14 mouse cellular contexts compared by ENCODE assay signal in genomic region chr7:84466479-84466878, GRCm38 (mm10). TPM values are rescaled to one million over a fixed set of nuclear protein-coding genes. Genes with fewer than 3 reads are reported as not detected.
"Had no signal": no experiment of that assay in that cellular context is flagged by ENCODE, and none has a peak within 500 bp of the region (broad histone marks: within the 10 kb centered on the region; RNA-seq: fewer than 3 reads in every experiment).

No protein-coding gene starts in this region.

- H3K27ac ChIP-seq: left cerebral cortex, adult 2 months; liver, embryonic 13.5 days; macrophage; midbrain, embryonic 12.5 days; midbrain, embryonic 15.5 days; neural tube, embryonic 13.5 days had no signal

- H3K36me3 ChIP-seq: liver, embryonic 13.5 days; midbrain, embryonic 12.5 days; midbrain, embryonic 15.5 days; neural tube, embryonic 13.5 days had no signal

- DNase-seq: kidney, adult 2 months; kidney, postnatal 10 days; kidney, postnatal 36 days; layer of hippocampus, postnatal 36 days; liver, embryonic 13.5 days; lung, postnatal 14 days; thymus, adult 18-20 months; thymus, postnatal 36 days had no signal

- H3K9ac ChIP-seq: liver, embryonic 13.5 days; midbrain, embryonic 12.5 days; midbrain, embryonic 15.5 days; neural tube, embryonic 13.5 days had no signal

- H3K4me1 ChIP-seq: liver, embryonic 13.5 days; midbrain, embryonic 12.5 days; midbrain, embryonic 15.5 days; neural tube, embryonic 13.5 days had no signal

- ATAC-seq: midbrain, embryonic 15.5 days had no signal

- H3K4me3 ChIP-seq: left cerebral cortex, adult 2 months; liver, embryonic 13.5 days; midbrain, embryonic 12.5 days; midbrain, embryonic 15.5 days; neural tube, embryonic 13.5 days had no signal

- H3K9me3 ChIP-seq: liver, embryonic 13.5 days; midbrain, embryonic 12.5 days; midbrain, embryonic 15.5 days; neural tube, embryonic 13.5 days had no signal

- H3K27me3 ChIP-seq: liver, embryonic 13.5 days; midbrain, embryonic 12.5 days; midbrain, embryonic 15.5 days; neural tube, embryonic 13.5 days had no signal

- H3K4me2 ChIP-seq: liver, embryonic 13.5 days; midbrain, embryonic 12.5 days; midbrain, embryonic 15.5 days; neural tube, embryonic 13.5 days had no signal

RNA-seq across cellular contexts. Expression of gene Arnt2, which starts 56.5 kb away (rescaled TPM):
- polyA plus RNA-seq: liver, adult 2 months had no signal
